Mouse (Mus musculus) neural tube, embryonic 13.5 days (tissue): ENCODE data around the gene Smim15. TPM values are rescaled to one million over a fixed set of nuclear protein-coding genes. Genes with fewer than 3 reads are reported as not detected.

Experiments
- polyA plus RNA-seq: library from polyadenylated mRNA; unstranded; fragments of >200 nt; fragmentation: Nextera tagmentation; extraction: Ambion mirVana; gene quantifications from 2 replicates; pipeline ENCODE4 v1.2.1, GENCODE M21; 2015

Smim15 gene
- polyA plus RNA-seq, 1 experiment from 2014 or later = 40.8 TPM

Other genes starting within 250 kb of the Smim15 start
- 71.6 and 73.8 TPM in 2 replicates for gene Ndufaf2, start 114.2 kb downstream of the Smim15 start, polyA plus RNA-seq
- 24.6 and 25.1 TPM in 2 replicates for gene Ercc8, start 114.3 kb downstream of the Smim15 start, polyA plus RNA-seq
- gene Elovl7, start 170.0 kb downstream of the Smim15 start, polyA plus RNA-seq = 2.2 and 2.5 TPM in 2 replicates